Mouse (Mus musculus) embryonic fibroblast, embryonic 13.5 days (primary cell): ENCODE measurements around the gene Ank3. TPM values are rescaled to one million over a fixed set of nuclear protein-coding genes. Genes with fewer than 3 reads are reported as not detected.

Experiments used
- H3K27ac ChIP-seq: 2 replicates; pipeline ENCODE4 v1.5.1; 2012; ENCODE audit warnings: low read length, control low read depth, inconsistent platforms; ENCODE audit not compliant: insufficient read depth
- H3K4me1 ChIP-seq: 2 replicates; pipeline ENCODE4 v1.6.1; 2011; ENCODE audit warnings: low read length; ENCODE audit not compliant: control insufficient read depth, insufficient read depth
- H3K4me3 ChIP-seq: 2 replicates; pipeline ENCODE4 v1.5.1; 2011; ENCODE audit warnings: mild to moderate bottlenecking, control low read depth, low read length; ENCODE audit not compliant: insufficient read depth
- CTCF ChIP-seq: IDR thresholded peaks from 2 replicates; pipeline ENCODE4 v1.5.1; 2011; ENCODE audit warnings: mild to moderate bottlenecking, control low read depth, low read length, moderate library complexity, borderline replicate concordance; ENCODE audit not compliant: insufficient read depth
- POLR2A ChIP-seq: IDR thresholded peaks from 2 replicates; pipeline ENCODE4 v1.6.1; 2011; ENCODE audit warnings: low read depth, mild to moderate bottlenecking, control low read depth, low read length, moderate library complexity
- polyA plus RNA-seq: library from polyadenylated mRNA; stranded (reverse); fragments of >200 nt; gene quantifications from 2 replicates; pipeline ENCODE4 v1.2.4, GENCODE M21; 2011; ENCODE audit warnings: low read depth; ENCODE audit not compliant: missing spikeins, insufficient read length

The Ank3 gene
- polyA plus RNA-seq, 1 experiment: 21.6 TPM

DNA sequence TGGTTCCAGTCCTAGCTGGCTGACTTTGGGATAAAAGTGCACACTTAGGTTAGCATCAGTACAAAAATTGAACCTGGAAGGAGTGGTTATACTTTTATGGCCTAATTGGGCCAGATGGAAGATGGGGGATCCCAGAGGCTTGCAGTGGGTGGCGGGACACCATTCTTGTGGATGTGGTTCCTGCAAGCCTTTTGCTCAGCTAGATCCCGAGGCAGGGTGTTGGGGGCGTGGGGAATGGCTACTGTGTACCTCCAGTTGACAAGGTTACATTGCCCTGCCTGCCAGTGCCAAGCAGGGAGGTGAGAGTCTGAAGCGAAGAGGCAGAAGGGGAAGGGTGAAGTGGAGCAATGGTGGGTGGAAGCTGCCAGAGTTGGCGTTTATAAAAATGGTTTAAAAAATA, 48.0 kb downstream of the Ank3 start:
- Histone ChIP-seq H3K27ac (no peak overlapping the region), H3K4me1 (no peaks in the 10 kb centered on the region), H3K4me3 (no peak overlapping the region)
- TF ChIP-seq CTCF: no peak
- TF ChIP-seq POLR2A: no peak

DNA sequence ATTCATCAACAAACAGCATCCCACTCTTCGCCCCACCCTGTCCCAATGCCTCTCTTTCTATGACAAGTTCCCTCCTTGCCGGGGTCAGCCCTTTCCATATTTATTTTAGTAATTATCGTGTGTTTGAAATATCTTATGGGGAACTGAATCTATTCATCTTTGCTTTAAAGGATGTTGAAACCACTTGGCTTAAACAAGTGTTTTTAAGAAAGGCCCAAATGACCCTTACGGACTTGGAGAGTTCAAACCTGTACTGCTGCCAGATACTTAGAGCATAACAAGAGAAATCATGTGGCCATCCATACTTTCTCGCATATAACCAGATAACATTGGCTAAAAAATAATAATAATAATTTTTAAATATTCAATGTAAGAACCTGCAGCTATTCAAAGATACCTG, 48.7 kb downstream of the Ank3 start:
- TF ChIP-seq CTCF (no peak), POLR2A (no peak)
- no peak overlapping the region for H3K27ac ChIP-seq
- no peak overlapping the region for H3K4me3 ChIP-seq
- no peaks in the 10 kb centered on the region for H3K4me1 ChIP-seq

DNA sequence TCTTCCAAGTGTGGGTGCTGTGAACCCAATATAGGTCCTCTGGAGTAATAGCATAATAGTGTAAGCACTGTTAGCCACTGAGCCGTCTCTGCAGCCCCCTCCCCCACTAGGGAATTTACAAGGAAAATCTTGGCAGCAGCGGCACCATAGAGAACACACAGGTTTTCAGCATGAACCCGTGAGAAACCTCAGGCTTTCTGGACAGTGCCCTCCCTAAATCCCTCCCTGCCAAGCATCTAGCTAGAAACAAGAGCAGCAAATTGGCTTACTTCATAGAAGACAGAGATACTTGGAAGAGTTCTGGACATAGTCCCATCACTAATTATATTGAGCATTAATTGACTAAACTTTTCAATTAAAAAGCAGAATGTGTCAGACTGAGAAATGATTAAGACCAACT, 49.6 kb downstream of the Ank3 start:
- H3K4me3 ChIP-seq: no peak overlapping the region
- TF ChIP-seq POLR2A (no peak), CTCF (no peak)
- H3K4me1 ChIP-seq: no peaks in the 10 kb centered on the region
- no peak overlapping the region for H3K27ac ChIP-seq

DNA sequence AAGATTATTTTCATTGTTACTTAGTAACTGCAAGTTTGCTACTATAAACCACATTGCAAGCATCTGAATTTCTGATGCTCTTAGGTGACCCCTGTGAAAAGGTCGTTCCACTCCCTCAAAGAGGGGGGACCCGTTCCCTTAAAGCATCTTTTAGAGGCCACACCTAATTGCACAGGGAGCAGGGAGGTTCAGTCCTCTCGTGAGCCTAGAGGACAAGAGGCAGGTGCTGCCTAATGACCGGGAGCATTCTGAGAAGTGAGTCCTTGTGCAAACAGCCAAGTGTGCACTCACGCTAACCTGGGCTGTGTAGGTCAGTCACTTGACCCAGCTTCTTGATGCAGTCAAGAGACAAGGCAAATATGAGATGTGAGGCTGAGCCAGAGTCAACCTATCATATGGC, 52.4 kb downstream of the Ank3 start:
- Histone ChIP-seq H3K4me1 (no peaks in the 10 kb centered on the region), H3K27ac (no peak overlapping the region), H3K4me3 (no peak overlapping the region)
- TF ChIP-seq POLR2A (no peak), CTCF (no peak)

DNA sequence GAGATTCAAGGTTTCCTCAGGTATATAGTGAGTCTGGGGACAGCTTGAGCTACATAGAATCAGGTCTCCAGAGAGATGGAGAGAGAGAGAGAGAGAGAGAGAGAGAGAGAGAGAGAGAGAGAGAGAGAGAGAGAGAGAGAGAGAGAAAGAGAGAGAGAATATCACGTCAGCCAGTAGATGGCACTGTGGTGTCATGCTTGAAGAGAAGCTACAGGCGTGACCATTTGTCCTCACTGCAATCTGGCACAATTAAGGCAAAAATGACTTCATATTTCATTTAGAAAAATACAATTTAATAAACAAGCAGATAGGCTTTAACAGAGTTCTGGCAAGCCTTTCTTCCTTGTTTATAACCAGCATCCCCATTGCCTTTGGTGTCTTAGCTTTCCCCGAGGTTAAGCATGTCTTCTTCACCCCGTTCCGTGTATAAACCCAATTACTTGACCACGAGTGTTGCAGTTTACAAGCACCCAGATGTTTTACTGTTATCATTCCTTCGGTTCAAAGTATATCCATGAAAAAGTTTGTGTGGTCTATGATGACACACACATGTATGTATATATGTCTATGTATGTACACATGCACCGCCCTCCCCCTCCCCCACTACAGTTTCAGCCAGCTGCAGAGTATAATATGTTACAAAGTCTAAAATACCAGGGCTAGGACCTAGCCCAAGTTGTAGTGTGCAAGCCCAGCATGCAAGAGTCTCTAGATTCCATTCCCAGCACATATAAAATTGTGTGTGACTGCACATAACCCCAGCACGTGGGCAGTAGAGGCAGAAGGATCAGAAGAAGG, 53.8 kb downstream of the Ank3 start:
- Histone ChIP-seq H3K27ac (no peak overlapping the region), H3K4me1 (no peaks in the 10 kb centered on the region), H3K4me3 (no peak overlapping the region)
- TF ChIP-seq CTCF (peak; percentile 66; the same call in 1 of the 2 replicates), POLR2A (no peak)

DNA sequence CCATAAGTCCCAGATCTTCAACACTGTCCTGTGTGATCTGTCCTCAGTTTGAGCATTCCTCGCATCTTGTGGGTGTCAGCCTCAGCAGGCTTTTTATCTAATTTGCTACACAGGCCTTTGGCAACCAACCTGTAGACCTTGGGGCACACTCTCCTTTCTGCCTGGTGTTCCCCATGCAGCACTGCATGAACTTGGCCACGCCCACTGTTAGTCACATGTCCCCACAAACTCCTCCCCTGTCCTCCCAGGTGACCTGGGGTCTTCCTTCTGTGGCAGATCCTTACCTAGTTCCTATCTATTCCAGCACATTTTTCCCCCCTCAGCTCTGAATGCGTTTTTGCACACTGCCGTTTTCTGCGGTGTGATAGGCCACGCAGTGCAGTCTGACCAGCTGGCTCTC, 55.0 kb downstream of the Ank3 start:
- no peak overlapping the region for H3K4me3 ChIP-seq
- H3K4me1 ChIP-seq: no peaks in the 10 kb centered on the region
- TF ChIP-seq CTCF (no peak), POLR2A (no peak)
- H3K27ac ChIP-seq: no peak overlapping the region

DNA sequence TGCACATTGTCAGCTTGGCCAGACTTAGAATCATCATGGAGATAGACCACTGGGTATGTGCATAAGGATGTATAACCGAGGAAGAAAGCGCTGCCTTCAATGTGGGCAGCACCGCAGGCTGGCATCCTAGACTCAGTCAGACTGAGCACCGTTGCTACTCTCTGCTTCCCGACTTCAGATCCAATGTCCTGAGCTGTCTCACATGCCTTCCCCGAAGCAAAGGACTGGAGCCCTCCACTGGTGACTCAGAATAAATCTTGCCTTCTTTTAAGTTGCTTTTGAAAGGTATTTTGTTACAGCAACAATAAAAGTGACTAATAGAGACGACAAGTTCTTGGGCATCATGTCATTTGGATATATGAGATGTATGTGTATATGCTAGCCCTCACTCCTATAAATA, 55.9 kb downstream of the Ank3 start:
- Histone ChIP-seq H3K4me3 (no peak overlapping the region), H3K27ac (no peak overlapping the region), H3K4me1 (no peaks in the 10 kb centered on the region)
- TF ChIP-seq CTCF (no peak), POLR2A (no peak)

DNA sequence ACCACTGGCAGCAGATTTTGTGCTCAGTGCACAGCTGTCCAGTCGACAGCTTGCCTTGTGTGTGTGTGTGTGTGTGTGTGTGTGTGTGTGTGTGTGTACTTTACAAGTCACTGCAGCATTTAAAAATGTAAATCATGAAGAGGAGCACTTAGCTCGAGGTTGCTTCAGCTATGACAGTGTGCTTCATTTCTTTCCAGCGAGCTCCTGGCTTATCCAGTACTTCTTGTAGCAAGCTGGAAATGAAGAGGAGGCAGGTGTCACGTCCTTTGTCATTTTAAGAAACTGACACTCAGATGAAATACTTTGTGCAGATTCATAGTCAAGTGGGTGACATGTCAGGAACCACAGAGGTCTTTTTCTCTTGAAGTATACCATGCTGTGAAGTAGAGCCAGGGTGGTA, 66.3 kb downstream of the Ank3 start:
- TF ChIP-seq POLR2A: no peak
- TF ChIP-seq CTCF: no peak
- no peak overlapping the region for H3K4me3 ChIP-seq
- H3K27ac ChIP-seq: no peak overlapping the region
- H3K4me1 ChIP-seq: no peaks in the 10 kb centered on the region

DNA sequence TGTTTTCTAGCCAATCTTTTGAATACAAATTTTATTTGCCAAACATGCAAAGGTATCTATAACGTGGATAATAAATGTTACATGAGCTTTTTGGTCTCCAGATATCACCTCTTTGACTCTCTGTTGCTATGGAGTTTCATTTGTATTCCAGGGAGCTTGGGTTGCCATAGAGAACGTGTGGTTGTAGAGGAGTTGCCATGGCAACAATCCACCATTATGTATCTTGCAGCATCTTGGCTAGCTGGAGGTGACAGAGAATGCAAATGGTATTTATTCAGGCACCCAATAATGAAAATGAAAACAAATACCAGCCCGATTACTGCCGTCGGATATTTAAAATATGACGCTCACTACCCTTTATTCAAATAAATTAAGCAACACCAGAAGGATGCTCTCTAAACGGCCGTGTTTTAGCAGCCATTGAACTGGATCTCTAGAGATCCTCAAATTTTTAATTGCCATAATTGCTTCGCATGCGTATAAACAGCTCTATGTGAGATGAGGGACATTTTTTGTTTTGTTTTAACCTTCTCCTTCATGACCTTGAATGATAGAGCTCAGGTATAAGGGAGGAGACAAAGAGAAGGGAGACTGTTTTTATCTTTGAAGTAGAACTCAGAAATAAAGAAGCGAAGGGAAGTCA, 67.1 kb downstream of the Ank3 start:
- Histone ChIP-seq H3K4me1 (no peaks in the 10 kb centered on the region), H3K27ac (no peak overlapping the region), H3K4me3 (no peak overlapping the region)
- TF ChIP-seq CTCF (no peak), POLR2A (no peak)

DNA sequence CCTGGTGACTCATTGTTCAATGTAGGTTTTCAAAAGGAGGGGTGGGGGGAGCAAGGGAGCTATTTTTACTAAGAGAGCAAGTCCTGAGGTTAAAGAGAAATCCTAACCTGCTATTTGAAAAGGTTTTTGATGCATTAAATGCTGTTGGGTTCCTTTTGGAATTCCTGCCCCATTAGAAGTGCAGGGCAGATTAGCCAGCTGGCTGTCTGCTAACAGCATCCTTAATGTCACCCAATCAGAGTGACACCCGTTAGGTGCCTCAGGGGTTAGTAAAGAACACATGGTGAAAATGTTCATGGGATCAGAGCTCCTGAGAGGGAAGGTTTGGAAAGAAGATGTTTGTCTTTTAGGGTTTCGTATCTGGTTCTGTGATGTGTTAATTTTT, 67.6 kb downstream of the Ank3 start:
- Histone ChIP-seq H3K27ac (no peak overlapping the region), H3K4me3 (no peak overlapping the region), H3K4me1 (no peaks in the 10 kb centered on the region)
- TF ChIP-seq POLR2A (no peak), CTCF (no peak)

DNA sequence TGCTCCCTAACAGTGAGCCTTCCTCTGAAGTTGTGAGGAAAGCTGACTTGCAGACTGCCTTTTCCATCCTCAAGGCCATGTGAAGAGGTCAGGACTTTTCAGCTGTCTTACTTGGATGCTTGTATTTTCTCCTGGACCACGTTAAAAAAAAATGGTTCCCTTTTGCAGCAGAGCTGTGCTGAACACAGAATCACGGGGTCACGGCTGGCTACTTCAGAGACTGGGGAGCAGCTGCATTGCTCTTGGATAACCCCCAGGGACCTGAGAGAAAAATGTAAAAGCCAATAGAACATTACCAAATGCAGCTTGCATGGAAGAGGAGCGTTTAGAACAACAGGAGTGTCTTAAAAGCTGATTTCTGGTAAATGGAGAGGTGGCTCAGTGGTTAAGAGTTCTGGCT, 68.0 kb downstream of the Ank3 start:
- no peak overlapping the region for H3K27ac ChIP-seq
- no peaks in the 10 kb centered on the region for H3K4me1 ChIP-seq
- no peak overlapping the region for H3K4me3 ChIP-seq
- TF ChIP-seq CTCF (no peak), POLR2A (no peak)
